Mouse (Mus musculus) embryonic facial prominence, embryonic 10.5 days (tissue): Measurements from ENCODE around the gene Pum1. TPM values are rescaled to one million over a fixed set of nuclear protein-coding genes. Genes with fewer than 3 reads are reported as not detected.

Source experiments
- DNase-seq: peaks from one replicate; pipeline ENCODE4 v3.0.0-alpha.2; 2017; ENCODE audit warnings: low spot score
- H3K27ac ChIP-seq: fragments of 300-500 bp; sonication (generic); replicated peaks from 2 replicates; pipeline ENCODE4 v1.5.1; 2016; ENCODE audit warnings: mild to moderate bottlenecking
- H3K27me3 ChIP-seq: fragments of 300-500 bp; sonication (generic); replicated peaks from 2 replicates; pipeline ENCODE4 v1.6.1; 2016; ENCODE audit warnings: low read depth, mild to moderate bottlenecking; ENCODE audit not compliant: poor library complexity, severe bottlenecking
- H3K36me3 ChIP-seq: fragments of 300-500 bp; sonication (generic); replicated peaks from 2 replicates; pipeline ENCODE4 v1.6.1; 2016; ENCODE audit warnings: mild to moderate bottlenecking, moderate library complexity
- H3K4me1 ChIP-seq: fragments of 300-500 bp; sonication (generic); 2 replicates; pipeline ENCODE4 v1.6.1; 2016
- H3K4me3 ChIP-seq: fragments of 300-500 bp; sonication (generic); 2 replicates; pipeline ENCODE4 v1.5.1; 2016; ENCODE audit warnings: mild to moderate bottlenecking, moderate library complexity
- H3K9me3 ChIP-seq: fragments of 300-500 bp; sonication (generic); 2 replicates; pipeline ENCODE4 v1.6.1; 2016; ENCODE audit warnings: mild to moderate bottlenecking
- WGBS: fragments of 180-500 bp; shearing (Covaris S2); methylation state at CpG from one replicate; pipeline ENCODE4 v1.1.7; 2016; 5-methylcytosine and 5-hydroxymethylcytosine counted together
- polyA plus RNA-seq: library from polyadenylated mRNA; unstranded; fragments of >200 nt; fragmentation: Nextera tagmentation; extraction: Ambion mirVana; gene quantifications from 2 replicates; pipeline ENCODE4 v1.2.1, GENCODE M21; 2016

Pum1 gene
- polyA plus RNA-seq, 1 experiment from 2014 or later: 120 TPM

GRCm38 (mm10) chr4:130706215-130707000 is 43.3 kb downstream of the Pum1 start:
- Histone ChIP-seq H3K36me3 (peaks cover 78% of the 10 kb centered on the region), H3K4me3 (no peak overlapping the region), H3K9me3 (no peaks in the 10 kb centered on the region), H3K27ac (no peak overlapping the region), H3K27me3 (no peaks in the 10 kb centered on the region), H3K4me1 (peaks cover 7% of the 10 kb centered on the region; the same call in 1 of the 2 replicates)
- no peak for DNase-seq
- WGBS: 92% methylated on average over 3 of the region's 3 CpGs

- H3K4me1 ChIP-seq: peaks cover 32% of the 10 kb centered on the region
- DNase-seq: no peak
- H3K36me3 ChIP-seq: peaks cover 37% of the 10 kb centered on the region
- no peaks in the 10 kb centered on the region for H3K9me3 ChIP-seq
- no peak overlapping the region for H3K27ac ChIP-seq
- H3K27me3 ChIP-seq: no peaks in the 10 kb centered on the region
- WGBS: 68% methylated on average over 5 of the region's 5 CpGs
- H3K4me3 ChIP-seq: no peak overlapping the region
Observed at GRCm38 (mm10) chr4:130711353-130711848, 48.3 kb downstream of the Pum1 start.

DNA sequence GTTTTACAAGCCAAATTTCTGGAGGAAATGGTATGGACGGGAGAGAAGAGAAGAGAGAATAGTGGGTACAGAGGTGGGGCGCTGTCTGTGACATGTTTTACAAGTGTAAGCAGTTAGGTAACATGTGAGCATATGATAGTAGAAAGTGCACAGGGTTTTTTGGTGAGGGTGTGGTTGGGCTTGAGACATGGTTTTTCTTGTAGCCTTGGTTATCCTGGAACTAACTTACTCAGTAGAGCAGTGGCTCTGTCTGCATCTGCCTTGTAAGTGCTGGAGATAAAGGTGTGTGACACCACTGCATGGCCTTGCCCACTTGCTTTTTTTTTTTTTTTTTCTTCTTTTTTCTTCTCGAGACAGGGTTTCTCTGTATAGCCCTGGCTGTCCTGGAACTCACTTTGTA is 49.2 kb downstream of the Pum1 start:
- H3K27me3 ChIP-seq: no peaks in the 10 kb centered on the region
- 73% methylated on average over 3 of the region's 3 CpGs for WGBS
- no peak overlapping the region for H3K4me3 ChIP-seq
- no peak for DNase-seq
- H3K4me1 ChIP-seq: peaks cover 32% of the 10 kb centered on the region
- H3K9me3 ChIP-seq: no peaks in the 10 kb centered on the region
- H3K36me3 ChIP-seq: peaks cover 28% of the 10 kb centered on the region
- no peak overlapping the region for H3K27ac ChIP-seq

DNA sequence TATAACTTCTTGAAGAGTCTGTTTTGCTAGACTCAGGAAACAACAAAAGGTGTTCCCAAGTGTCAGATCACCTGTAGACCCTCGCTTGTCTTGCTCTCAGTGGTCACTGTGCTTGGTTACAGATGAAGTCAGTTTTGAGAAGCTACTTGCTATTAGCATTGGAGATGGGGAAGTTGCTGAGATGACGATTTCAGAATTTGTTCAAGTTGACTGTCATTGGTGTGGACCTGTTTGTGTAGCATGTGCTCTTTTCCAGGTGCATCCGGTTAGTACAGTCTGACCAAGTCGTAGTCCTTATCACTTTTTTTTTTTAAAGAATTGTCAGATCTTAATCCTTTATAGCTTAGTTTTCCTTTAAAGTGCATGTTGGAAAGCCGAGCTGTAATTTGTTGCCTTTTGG is 50.3 kb downstream of the Pum1 start:
- DNase-seq: no peak

DNA sequence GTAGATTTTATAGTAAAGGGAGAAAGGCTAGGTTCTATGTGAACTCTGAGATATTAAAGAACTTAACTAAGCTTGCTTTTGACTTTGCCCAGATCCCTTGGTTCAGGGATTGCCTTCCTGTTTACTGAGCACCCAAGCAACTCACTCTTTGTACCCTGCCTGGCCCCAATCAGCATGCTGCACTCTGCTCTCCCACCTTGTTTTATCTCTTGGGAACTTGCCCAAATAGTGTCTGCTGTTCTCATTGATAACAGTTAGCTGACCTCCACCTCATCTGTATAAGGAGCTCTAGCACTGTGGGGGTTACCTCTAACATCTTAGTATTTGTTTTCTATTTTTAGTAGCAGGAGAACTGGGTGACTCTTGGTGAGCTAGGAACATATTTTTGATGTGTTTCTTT is 52.0 kb downstream of the Pum1 start:
- H3K27ac ChIP-seq: no peak overlapping the region
- H3K27me3 ChIP-seq: no peaks in the 10 kb centered on the region
- DNase-seq: no peak
- peaks cover 35% of the 10 kb centered on the region for H3K36me3 ChIP-seq
- no peak overlapping the region for H3K4me3 ChIP-seq
- no peaks in the 10 kb centered on the region for H3K9me3 ChIP-seq
- peaks cover 39% of the 10 kb centered on the region for H3K4me1 ChIP-seq

More for the DNA sequence above, 50.3 kb downstream of the Pum1 start:
- peaks cover 32% of the 10 kb centered on the region for H3K4me1 ChIP-seq
- no peaks in the 10 kb centered on the region for H3K27me3 ChIP-seq
- no peaks in the 10 kb centered on the region for H3K9me3 ChIP-seq
- H3K4me3 ChIP-seq: no peak overlapping the region
- H3K36me3 ChIP-seq: peaks cover 27% of the 10 kb centered on the region
- no peak overlapping the region for H3K27ac ChIP-seq
- 84% methylated on average over 5 of the region's 5 CpGs for WGBS

GRCm38 (mm10) chr4:130715623-130716022 is 52.5 kb downstream of the Pum1 start:
- Histone ChIP-seq H3K27me3 (no peaks in the 10 kb centered on the region), H3K4me1 (peaks cover 44% of the 10 kb centered on the region), H3K9me3 (no peaks in the 10 kb centered on the region), H3K27ac (no peak overlapping the region), H3K4me3 (no peak overlapping the region), H3K36me3 (peaks cover 40% of the 10 kb centered on the region)
- DNase-seq: no peak

DNA sequence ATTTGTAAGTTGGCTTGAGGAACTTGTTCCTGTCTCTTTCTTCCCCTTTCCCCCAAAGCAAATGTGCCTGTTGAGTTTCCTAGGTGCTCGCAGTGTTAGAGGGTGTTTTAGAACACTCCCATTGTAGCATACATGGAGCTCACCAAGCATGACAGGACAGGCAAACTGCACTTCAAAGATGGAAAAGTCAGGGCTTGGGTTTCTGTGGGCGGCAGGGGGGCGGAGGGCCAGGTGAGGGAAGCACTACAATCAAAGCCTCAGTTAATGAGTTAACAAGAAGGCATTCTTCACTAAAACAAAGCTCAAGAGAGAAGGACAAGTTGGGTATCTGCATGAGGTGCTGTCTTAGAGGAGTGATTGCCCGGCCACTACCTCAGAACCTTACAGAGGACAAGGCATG is 56.2 kb downstream of the Pum1 start:
- Histone ChIP-seq H3K27me3 (no peaks in the 10 kb centered on the region), H3K4me3 (no peak overlapping the region), H3K27ac (no peak overlapping the region), H3K4me1 (peaks cover 50% of the 10 kb centered on the region), H3K36me3 (peaks cover 72% of the 10 kb centered on the region), H3K9me3 (no peaks in the 10 kb centered on the region)
- DNase-seq: no peak
- WGBS: 81% methylated on average over 4 of the region's 4 CpGs

GRCm38 (mm10) chr4:130722607-130723006 is 59.5 kb downstream of the Pum1 start:
- peaks cover 90% of the 10 kb centered on the region for H3K36me3 ChIP-seq

DNA sequence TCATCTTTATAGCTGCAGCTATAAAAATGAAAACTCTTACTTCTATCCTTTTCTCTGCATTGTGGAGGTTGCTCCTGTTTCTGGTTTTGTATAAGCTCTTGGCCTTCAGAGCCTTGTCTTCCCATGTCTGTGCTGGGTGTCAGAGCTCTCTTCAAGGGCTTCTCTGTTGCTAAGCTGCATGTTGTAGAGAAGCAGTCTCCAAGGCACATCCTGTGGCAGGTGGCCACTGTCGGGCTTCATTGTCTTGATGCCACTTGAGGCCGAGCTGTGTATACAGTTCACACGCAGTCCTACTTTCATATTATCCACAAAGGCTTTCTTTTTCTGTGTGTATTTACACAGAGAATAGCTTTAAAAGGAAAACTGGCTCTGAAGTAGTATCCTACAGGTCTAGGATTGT is 63.0 kb downstream of the Pum1 start:
- peaks cover 90% of the 10 kb centered on the region for H3K36me3 ChIP-seq
- peaks cover 22% of the 10 kb centered on the region for H3K4me1 ChIP-seq
- WGBS: 77% methylated on average over 3 of the region's 3 CpGs
- no peaks in the 10 kb centered on the region for H3K27me3 ChIP-seq
- H3K9me3 ChIP-seq: no peaks in the 10 kb centered on the region
- no peak for DNase-seq
- H3K27ac ChIP-seq: no peak overlapping the region
- H3K4me3 ChIP-seq: no peak overlapping the region

More at GRCm38 (mm10) chr4:130722607-130723006, 59.5 kb downstream of the Pum1 start:
- DNase-seq: peak; percentile 15
- no peaks in the 10 kb centered on the region for H3K9me3 ChIP-seq
- WGBS: 10% methylated on average over 1 of the region's 1 CpGs
- H3K27ac ChIP-seq: no peak overlapping the region
- no peak overlapping the region for H3K4me3 ChIP-seq
- no peaks in the 10 kb centered on the region for H3K27me3 ChIP-seq
- H3K4me1 ChIP-seq: peaks cover 42% of the 10 kb centered on the region

DNA sequence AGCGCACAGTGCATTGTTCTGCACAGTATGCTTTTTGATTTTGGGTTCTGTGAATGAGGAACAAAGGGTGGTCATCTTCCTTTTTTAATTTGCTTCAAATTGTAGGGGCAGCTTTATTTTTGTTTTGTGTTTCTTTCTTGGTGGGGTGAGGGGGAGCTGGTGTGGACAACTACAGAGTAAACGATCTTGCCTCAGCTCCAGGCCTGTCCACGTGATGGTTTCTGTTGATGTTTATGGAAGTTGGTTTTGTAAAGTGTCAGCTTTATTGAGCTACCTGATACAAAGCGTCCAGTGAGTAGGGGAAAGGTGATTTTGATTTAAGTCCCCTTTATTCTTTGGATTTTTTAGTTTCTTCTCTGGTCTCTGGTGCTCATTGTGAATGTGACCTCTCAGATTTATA is 72.8 kb downstream of the Pum1 start:
- no peaks in the 10 kb centered on the region for H3K9me3 ChIP-seq
- H3K27ac ChIP-seq: no peak overlapping the region
- peaks cover 52% of the 10 kb centered on the region for H3K36me3 ChIP-seq
- WGBS: 81% methylated on average over 4 of the region's 4 CpGs
- no peak for DNase-seq
- H3K4me3 ChIP-seq: no peak overlapping the region
- peaks cover 10% of the 10 kb centered on the region for H3K4me1 ChIP-seq
- no peaks in the 10 kb centered on the region for H3K27me3 ChIP-seq

GRCm38 (mm10) chr4:130738527-130738926 is 75.4 kb downstream of the Pum1 start:
- H3K27ac ChIP-seq: no peak overlapping the region
- no peak overlapping the region for H3K4me3 ChIP-seq
- peak; percentile 32 for DNase-seq
- peaks cover 3% of the 10 kb centered on the region; the same call in 1 of the 2 replicates for H3K4me1 ChIP-seq
- 70% methylated on average over 2 of the region's 2 CpGs for WGBS
- peaks cover 55% of the 10 kb centered on the region for H3K36me3 ChIP-seq
- H3K27me3 ChIP-seq: no peaks in the 10 kb centered on the region
- H3K9me3 ChIP-seq: no peaks in the 10 kb centered on the region

- no peak for DNase-seq
- H3K4me3 ChIP-seq: no peak overlapping the region
- H3K27me3 ChIP-seq: no peaks in the 10 kb centered on the region
- H3K9me3 ChIP-seq: no peaks in the 10 kb centered on the region
- H3K27ac ChIP-seq: no peak overlapping the region
- H3K36me3 ChIP-seq: peaks cover 93% of the 10 kb centered on the region
- WGBS: 87% methylated on average over 4 of the region's 4 CpGs
- no peaks in the 10 kb centered on the region for H3K4me1 ChIP-seq
Observed at GRCm38 (mm10) chr4:130744058-130744457, 80.9 kb downstream of the Pum1 start.

- no peak for DNase-seq
- no peaks in the 10 kb centered on the region for H3K4me1 ChIP-seq
- H3K4me3 ChIP-seq: no peak overlapping the region
- H3K36me3 ChIP-seq: peaks cover 100% of the 10 kb centered on the region
- no peaks in the 10 kb centered on the region for H3K27me3 ChIP-seq
- WGBS: 82% methylated on average over 5 of the region's 5 CpGs
- H3K9me3 ChIP-seq: no peaks in the 10 kb centered on the region
- H3K27ac ChIP-seq: no peak overlapping the region
Observed at GRCm38 (mm10) chr4:130745561-130746306, 82.6 kb downstream of the Pum1 start.
